Mouse (Mus musculus) hindbrain, embryonic 11.5 days (tissue): ENCODE measurements around the gene Kdr. TPM values are rescaled to one million over a fixed set of nuclear protein-coding genes. Genes with fewer than 3 reads are reported as not detected.

ENCODE experiments used
- ATAC-seq: fragments of 200-750 bp; cut with Nextera tagmentation; 2 replicates; pipeline ENCODE4 v1.8.0; 2017; ENCODE audit warnings: mild to moderate bottlenecking, moderate TSS enrichment, moderate library complexity; ENCODE audit not compliant: low FRiP score
- DNase-seq: peaks from one replicate; pipeline ENCODE4 v3.0.0-alpha.2; 2015; ENCODE audit warnings: low spot score
- H3K27ac ChIP-seq: fragments of 300-500 bp; sonication (generic); 2 replicates; pipeline ENCODE4 v1.5.1; 2014; ENCODE audit warnings: mild to moderate bottlenecking, low read depth, low read length
- H3K27me3 ChIP-seq: fragments of 300-500 bp; sonication (generic); 2 replicates; pipeline ENCODE4 v1.6.1; 2014; ENCODE audit warnings: mild to moderate bottlenecking, low read length, moderate library complexity, mixed read lengths; ENCODE audit not compliant: control insufficient read depth, insufficient read depth
- H3K36me3 ChIP-seq: fragments of 300-500 bp; sonication (generic); 2 replicates; pipeline ENCODE4 v1.6.1; 2014; ENCODE audit warnings: mild to moderate bottlenecking, low read length, moderate library complexity, mixed read lengths; ENCODE audit not compliant: control insufficient read depth, insufficient read depth
- H3K4me1 ChIP-seq: fragments of 300-500 bp; sonication (generic); replicated peaks from 2 replicates; pipeline ENCODE4 v1.6.1; 2014; ENCODE audit warnings: low read length, mixed read lengths; ENCODE audit not compliant: control insufficient read depth, insufficient read depth
- H3K4me2 ChIP-seq: fragments of 300-500 bp; sonication (generic); replicated peaks from 2 replicates; pipeline ENCODE4 v1.6.1; 2014; ENCODE audit warnings: mild to moderate bottlenecking, low read depth, low read length
- H3K4me3 ChIP-seq: fragments of 300-500 bp; sonication (generic); 2 replicates; pipeline ENCODE4 v1.5.1; 2014; ENCODE audit warnings: low read depth, low read length
- H3K9ac ChIP-seq: fragments of 300-500 bp; sonication (generic); 2 replicates; pipeline ENCODE4 v1.6.1; 2014; ENCODE audit warnings: low read depth, low read length
- H3K9me3 ChIP-seq: fragments of 300-500 bp; sonication (generic); 2 replicates; pipeline ENCODE4 v1.6.1; 2016; ENCODE audit warnings: low read length; ENCODE audit not compliant: control insufficient read depth
- WGBS: fragments of 180-500 bp; shearing (Covaris S2); extraction: QIAGEN DNeasy Blood & Tissue Kit; methylation state at CpG from one replicate; pipeline ENCODE4 v1.1.7; 2014; 5-methylcytosine and 5-hydroxymethylcytosine counted together
- polyA plus RNA-seq: library from polyadenylated mRNA; unstranded; fragments of >200 nt; fragmentation: Nextera tagmentation; extraction: Ambion mirVana; gene quantifications from 2 replicates; pipeline ENCODE4 v1.2.1, GENCODE M21; 2014

The Kdr gene
- polyA plus RNA-seq, 1 experiment from 2014 or later, result 20.1 TPM

- no peak overlapping the region for H3K4me2 ChIP-seq
- no peaks in the 10 kb centered on the region for H3K36me3 ChIP-seq
- no peak for DNase-seq
- no peak overlapping the region for H3K4me3 ChIP-seq
- H3K9me3 ChIP-seq, result no peaks in the 10 kb centered on the region
- H3K27me3 ChIP-seq, result no peaks in the 10 kb centered on the region
- no peak overlapping the region for H3K9ac ChIP-seq
- H3K27ac ChIP-seq, result no peak overlapping the region
- ATAC-seq, result no peak
- H3K4me1 ChIP-seq, result no peaks in the 10 kb centered on the region
- 84% methylated on average over 7 of the region's 7 CpGs for WGBS
These were observed 28.1 kb upstream of the Kdr start for GRCm38 (mm10) chr5:76006403-76006802.

- 88% methylated on average over 8 of the region's 8 CpGs for WGBS
- no peaks in the 10 kb centered on the region for H3K9me3 ChIP-seq
These were observed 12.0 kb upstream of the Kdr start for GRCm38 (mm10) chr5:75990212-75990611.

GRCm38 (mm10) chr5:75987530-75987929, 9.3 kb upstream of the Kdr start:
- no peak overlapping the region for H3K9ac ChIP-seq
- no peak for ATAC-seq
- no peaks in the 10 kb centered on the region for H3K27me3 ChIP-seq
- no peak for DNase-seq
- H3K4me2 ChIP-seq, result no peak overlapping the region
- no peak overlapping the region for H3K27ac ChIP-seq
- H3K4me3 ChIP-seq, result no peak overlapping the region
- H3K4me1 ChIP-seq, result no peaks in the 10 kb centered on the region
- WGBS, result 88% methylated on average over 8 of the region's 8 CpGs
- no peaks in the 10 kb centered on the region for H3K9me3 ChIP-seq
- H3K36me3 ChIP-seq, result no peaks in the 10 kb centered on the region

More at GRCm38 (mm10) chr5:75990212-75990611, 12.0 kb upstream of the Kdr start:
- Histone ChIP-seq H3K27me3 (no peaks in the 10 kb centered on the region), H3K36me3 (no peaks in the 10 kb centered on the region), H3K4me3 (no peak overlapping the region), H3K27ac (no peak overlapping the region), H3K9ac (no peak overlapping the region), H3K4me1 (no peaks in the 10 kb centered on the region), H3K4me2 (no peak overlapping the region)
- DNase-seq, result no peak
- ATAC-seq, result no peak

DNA sequence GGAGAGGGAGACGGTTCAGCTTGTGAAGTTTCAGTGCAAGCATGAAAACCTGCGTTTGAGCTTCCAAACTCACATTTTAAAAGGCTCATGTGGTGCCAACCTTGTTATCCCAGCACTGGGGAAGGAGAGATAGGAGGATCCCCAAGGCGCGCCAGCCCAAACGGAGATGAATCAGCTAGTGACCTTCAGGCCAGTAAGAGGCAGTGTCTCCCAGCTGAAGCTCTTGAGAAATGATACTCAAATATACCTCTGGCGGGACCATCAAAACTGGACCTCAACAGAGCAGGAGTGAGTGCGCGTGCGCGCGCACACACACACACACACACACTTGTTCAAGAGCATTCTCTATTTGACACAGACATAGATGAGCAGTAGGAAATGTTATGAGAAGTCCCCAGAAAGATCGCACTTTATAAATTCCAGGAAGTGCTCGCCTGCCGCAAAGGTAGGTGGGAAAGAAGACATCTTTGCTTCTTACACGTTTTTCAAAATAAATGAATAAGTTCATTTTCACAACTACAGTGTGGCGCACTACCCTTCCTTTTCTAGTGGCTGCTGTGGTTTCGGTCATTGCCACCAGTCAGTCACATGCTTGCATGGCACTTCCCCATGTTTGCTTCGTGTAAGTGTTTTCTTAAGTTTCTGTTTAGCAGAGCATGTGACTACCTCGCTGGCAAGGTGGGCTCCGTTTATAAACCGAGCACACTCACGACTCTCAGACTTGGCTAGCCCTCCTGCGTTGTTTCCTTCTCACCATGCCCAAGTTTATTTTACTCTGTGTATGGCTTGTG, 2.5 kb upstream of the Kdr start:
- Histone ChIP-seq H3K4me3 (no peak overlapping the region), H3K9ac (no peak overlapping the region), H3K36me3 (no peaks in the 10 kb centered on the region), H3K4me1 (peaks cover 5% of the 10 kb centered on the region; the same call in 1 of the 2 replicates), H3K27me3 (peaks cover 32% of the 10 kb centered on the region), H3K27ac (no peak overlapping the region), H3K4me2 (no peak overlapping the region), H3K9me3 (no peaks in the 10 kb centered on the region)
- ATAC-seq (no peak), DNase-seq (no peak)
- WGBS, result 63% methylated on average over 23 of the region's 23 CpGs

GRCm38 (mm10) chr5:75979108-75979507, 850 bp upstream of the Kdr start:
- ATAC-seq, result no peak

DNA sequence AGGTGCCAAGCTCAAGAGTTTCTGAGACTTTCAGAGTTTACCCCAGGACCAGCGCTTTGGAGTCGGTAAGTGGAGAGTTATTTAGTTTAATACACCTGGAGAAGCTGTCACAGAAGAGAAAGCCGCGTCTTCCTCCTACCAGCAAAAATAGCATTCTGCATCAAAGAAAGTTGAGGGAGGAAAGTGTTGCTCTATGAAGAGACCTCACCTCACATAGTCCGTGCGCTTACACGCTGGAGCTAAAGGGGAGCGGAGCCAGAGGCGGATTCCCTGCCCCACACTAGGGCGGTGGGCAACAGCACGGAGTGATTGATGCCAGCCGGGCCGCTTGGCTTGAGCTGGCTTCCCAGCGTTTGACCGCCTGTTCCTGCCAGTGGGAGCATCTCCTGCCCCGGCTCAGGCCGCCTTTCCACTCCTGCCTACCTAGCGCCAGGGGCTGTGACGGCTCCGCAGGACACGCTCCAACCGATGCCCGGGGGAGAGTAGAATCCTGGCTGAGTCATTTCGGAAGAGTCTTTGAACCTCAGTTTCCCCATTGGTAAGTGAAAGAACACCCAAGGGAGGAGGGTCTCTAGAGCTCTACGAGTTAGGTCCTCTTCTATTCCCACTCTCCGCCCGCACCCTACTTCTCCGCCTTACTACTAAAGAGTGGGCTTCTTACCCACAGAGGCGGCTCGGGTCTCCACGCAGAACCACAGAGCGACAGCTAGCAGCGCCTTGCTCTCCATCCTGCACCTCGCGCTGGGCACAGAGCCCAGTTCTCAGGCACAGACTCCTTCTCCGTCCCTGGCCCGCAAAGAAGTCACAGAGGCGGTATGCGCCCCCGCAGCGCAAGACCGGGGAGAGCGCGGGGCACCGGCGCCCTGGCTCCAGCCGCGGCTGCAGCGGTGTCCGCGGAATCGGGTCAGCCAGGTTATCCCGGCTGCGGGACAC, 551 bp downstream of the Kdr start:
- Histone ChIP-seq H3K27me3 (peaks cover 32% of the 10 kb centered on the region), H3K27ac (peak overlapping the region; percentile 58; the same call in 1 of the 2 replicates), H3K4me3 (peak overlapping the region; percentile 61), H3K9me3 (no peaks in the 10 kb centered on the region), H3K36me3 (no peaks in the 10 kb centered on the region), H3K4me1 (peaks cover 5% of the 10 kb centered on the region; the same call in 1 of the 2 replicates), H3K9ac (peak overlapping the region; percentile 56), H3K4me2 (peak overlapping the region; percentile 100)
- DNase-seq (no peak), ATAC-seq (peak; percentile 77)
- under 1% methylated on average over 52 of the region's 54 CpGs for WGBS

More at GRCm38 (mm10) chr5:75979108-75979507, 850 bp upstream of the Kdr start:
- peak overlapping the region; percentile 100 for H3K4me2 ChIP-seq
- H3K9me3 ChIP-seq, result no peaks in the 10 kb centered on the region
- 5% methylated on average over 8 of the region's 8 CpGs for WGBS
- DNase-seq, result peak; percentile 42
- H3K36me3 ChIP-seq, result no peaks in the 10 kb centered on the region
- peaks cover 32% of the 10 kb centered on the region for H3K27me3 ChIP-seq
- peak overlapping the region; percentile 61 for H3K4me3 ChIP-seq
- no peak overlapping the region for H3K27ac ChIP-seq
- H3K4me1 ChIP-seq, result peaks cover 5% of the 10 kb centered on the region; the same call in 1 of the 2 replicates
- H3K9ac ChIP-seq, result no peak overlapping the region; the same call in 1 of the 2 replicates

DNA sequence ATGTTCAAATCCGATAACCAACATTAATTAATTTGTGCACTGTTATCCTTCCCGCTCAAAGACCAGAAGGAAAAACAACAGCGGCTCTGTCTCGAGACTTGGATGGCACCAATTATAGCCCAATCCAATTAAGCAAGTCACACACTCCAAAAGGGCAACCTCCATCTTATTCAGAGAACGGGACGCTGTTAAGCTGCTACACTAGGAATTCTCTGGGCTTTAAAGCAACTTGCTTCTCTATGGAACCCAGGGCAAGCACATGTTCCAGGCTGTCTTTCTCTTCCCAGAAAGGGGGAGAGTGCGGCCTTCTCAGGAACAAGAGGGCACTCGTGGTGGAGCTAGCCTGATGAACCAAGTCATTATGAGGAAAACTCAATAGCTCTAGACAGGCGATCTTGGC, 1.6 kb downstream of the Kdr start:
- Histone ChIP-seq H3K27ac (no peak overlapping the region), H3K9me3 (no peaks in the 10 kb centered on the region), H3K36me3 (no peaks in the 10 kb centered on the region), H3K27me3 (peaks cover 32% of the 10 kb centered on the region), H3K9ac (no peak overlapping the region), H3K4me3 (peak overlapping the region; percentile 10; the same call in 1 of the 2 replicates), H3K4me2 (no peak overlapping the region), H3K4me1 (peaks cover 5% of the 10 kb centered on the region; the same call in 1 of the 2 replicates)
- WGBS, result 46% methylated on average over 9 of the region's 9 CpGs
- DNase-seq, result peak; percentile 25
- no peak for ATAC-seq

DNA sequence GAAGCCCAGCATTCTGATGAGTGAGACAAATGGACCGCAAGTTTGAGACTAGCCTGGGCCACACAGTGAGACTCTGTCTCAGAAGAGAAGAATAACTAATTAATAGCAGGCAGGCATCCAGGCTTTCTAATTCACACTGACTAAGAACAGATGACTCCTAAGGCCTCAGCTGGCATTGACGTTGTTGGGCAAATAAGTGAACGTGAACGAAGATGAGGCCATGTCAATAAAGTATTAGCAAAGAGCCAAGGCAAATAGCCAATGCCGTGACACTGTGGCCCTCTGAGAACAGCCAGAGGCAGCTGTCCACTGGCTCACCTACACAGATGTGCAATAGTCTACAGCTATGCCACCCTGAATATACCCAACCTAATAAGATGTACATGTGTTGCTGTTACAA, 2.9 kb downstream of the Kdr start:
- ATAC-seq, result no peak
- DNase-seq, result no peak
- no peak overlapping the region for H3K4me2 ChIP-seq
- H3K9me3 ChIP-seq, result no peaks in the 10 kb centered on the region
- H3K4me3 ChIP-seq, result no peak overlapping the region
- 71% methylated on average over 5 of the region's 5 CpGs for WGBS
- no peaks in the 10 kb centered on the region for H3K36me3 ChIP-seq
- H3K27ac ChIP-seq, result no peak overlapping the region
- no peak overlapping the region for H3K9ac ChIP-seq
- H3K27me3 ChIP-seq, result peaks cover 30% of the 10 kb centered on the region
- peaks cover 5% of the 10 kb centered on the region; the same call in 1 of the 2 replicates for H3K4me1 ChIP-seq
